Mouse (Mus musculus) forebrain, embryonic 11.5 days (tissue): ENCODE results near the gene Mrpl33. TPM values are rescaled to one million over a fixed set of nuclear protein-coding genes. Genes with fewer than 3 reads are reported as not detected.
"Not testable (repeated sequence)": the region's sequence is repeated elsewhere in the genome, so short reads cannot be mapped to it uniquely, and the experiment has no call there.

Experiments
- ATAC-seq: fragments of 200-750 bp; cut with Nextera tagmentation; replicated peaks from 2 replicates; pipeline ENCODE4 v1.8.0; 2017; ENCODE audit warnings: moderate TSS enrichment; ENCODE audit not compliant: low FRiP score
- DNase-seq: peaks from one replicate; pipeline ENCODE4 v3.0.0-alpha.2; 2017; ENCODE audit warnings: low spot score
- H3K27ac ChIP-seq: fragments of 300-500 bp; sonication (generic); 2 replicates; pipeline ENCODE4 v1.5.1; 2014; ENCODE audit warnings: low read depth, low read length
- H3K27me3 ChIP-seq: fragments of 300-500 bp; sonication (generic); 2 replicates; pipeline ENCODE4 v1.6.1; 2014; ENCODE audit warnings: mild to moderate bottlenecking, low read length, mixed read lengths; ENCODE audit not compliant: control insufficient read depth, insufficient read depth
- H3K36me3 ChIP-seq: fragments of 300-500 bp; sonication (generic); 2 replicates; pipeline ENCODE4 v1.6.1; 2014; ENCODE audit warnings: mild to moderate bottlenecking, low read length, moderate library complexity, mixed read lengths; ENCODE audit not compliant: control insufficient read depth, insufficient read depth
- H3K4me1 ChIP-seq: fragments of 300-500 bp; sonication (generic); replicated peaks from 2 replicates; pipeline ENCODE4 v1.6.1; 2014; ENCODE audit warnings: low read length, mixed read lengths; ENCODE audit not compliant: control insufficient read depth, insufficient read depth
- H3K4me2 ChIP-seq: fragments of 300-500 bp; sonication (generic); 2 replicates; pipeline ENCODE4 v1.6.1; 2014; ENCODE audit warnings: low read depth, mild to moderate bottlenecking, low read length, moderate library complexity, mixed read lengths; ENCODE audit not compliant: severe bottlenecking
- H3K4me3 ChIP-seq: fragments of 300-500 bp; sonication (generic); 2 replicates; pipeline ENCODE4 v1.5.1; 2014; ENCODE audit warnings: low read depth, low read length
- H3K9ac ChIP-seq: fragments of 300-500 bp; sonication (generic); 2 replicates; pipeline ENCODE4 v1.6.1; 2014; ENCODE audit warnings: low read length
- H3K9me3 ChIP-seq: fragments of 300-500 bp; sonication (generic); 2 replicates; pipeline ENCODE4 v1.6.1; 2016; ENCODE audit warnings: low read length, mixed read lengths; ENCODE audit not compliant: control insufficient read depth
- WGBS: fragments of 180-500 bp; shearing (Covaris S2); extraction: QIAGEN DNeasy Blood & Tissue Kit; methylation state at CpG from one replicate; pipeline ENCODE4 v1.1.7; 2014; 5-methylcytosine and 5-hydroxymethylcytosine counted together
- polyA plus RNA-seq: library from polyadenylated mRNA; unstranded; fragments of >200 nt; fragmentation: Nextera tagmentation; extraction: Ambion mirVana; gene quantifications from 2 replicates; pipeline ENCODE4 v1.2.1, GENCODE M21; 2014

Gene Mrpl33
- polyA plus RNA-seq, 1 experiment from 2014 or later: 224 TPM

GRCm38 (mm10) chr5:31588016-31588415, 8.7 kb upstream of the Mrpl33 start:
- no peaks in the 10 kb centered on the region for H3K36me3 ChIP-seq
- DNase-seq: no peak
- no peak for ATAC-seq
- no peak overlapping the region for H3K27ac ChIP-seq
- H3K4me3 ChIP-seq: no peak overlapping the region
- 78% methylated on average over 2 of the region's 2 CpGs for WGBS
- H3K4me2 ChIP-seq: no peak overlapping the region
- H3K27me3 ChIP-seq: no peaks in the 10 kb centered on the region
- H3K9me3 ChIP-seq: no peaks in the 10 kb centered on the region
- H3K9ac ChIP-seq: no peak overlapping the region
- H3K4me1 ChIP-seq: no peaks in the 10 kb centered on the region

GRCm38 (mm10) chr5:31588672-31589071, 8.1 kb upstream of the Mrpl33 start:
- ATAC-seq, H3K27me3 ChIP-seq, H3K9me3 ChIP-seq, H3K27ac ChIP-seq, H3K9ac ChIP-seq, H3K36me3 ChIP-seq, H3K4me3 ChIP-seq, H3K4me2 ChIP-seq, H3K4me1 ChIP-seq: not testable (repeated sequence)
- peak; percentile 49 for DNase-seq
- WGBS: 78% methylated on average over 8 of the region's 8 CpGs

GRCm38 (mm10) chr5:31589711-31590319, 6.9 kb upstream of the Mrpl33 start:
- peak; percentile 49 for DNase-seq
- 71% methylated on average over 14 of the region's 14 CpGs for WGBS

DNA sequence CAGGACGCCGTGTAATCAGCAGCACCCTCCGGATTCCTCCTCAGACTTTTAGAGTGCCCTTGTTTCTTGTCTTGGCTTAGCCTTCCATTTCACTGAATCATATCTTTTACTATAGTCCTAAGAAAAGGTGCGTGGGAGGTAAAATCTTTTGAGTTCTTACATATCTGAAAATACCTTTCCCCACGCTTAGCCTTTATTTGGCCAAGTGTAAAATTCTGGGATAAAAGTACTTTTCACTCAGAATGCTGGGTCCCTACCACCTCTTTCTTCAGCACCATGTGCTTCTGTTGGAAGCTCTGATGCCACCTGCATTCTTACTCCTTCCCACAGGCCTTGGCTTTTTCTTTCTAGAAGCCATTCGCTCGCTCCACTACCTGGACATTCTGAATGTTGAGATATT, 5.6 kb upstream of the Mrpl33 start:
- Histone ChIP-seq H3K36me3 (no peaks in the 10 kb centered on the region), H3K27ac (no peak overlapping the region), H3K27me3 (no peaks in the 10 kb centered on the region), H3K4me3 (no peak overlapping the region), H3K4me2 (no peak overlapping the region), H3K9ac (no peak overlapping the region), H3K4me1 (no peaks in the 10 kb centered on the region), H3K9me3 (no peaks in the 10 kb centered on the region)
- no peak for DNase-seq
- 94% methylated on average over 7 of the region's 7 CpGs for WGBS
- no peak for ATAC-seq

More at GRCm38 (mm10) chr5:31589711-31590319, 6.9 kb upstream of the Mrpl33 start:
- Histone ChIP-seq H3K27me3 (no peaks in the 10 kb centered on the region), H3K9ac (no peak overlapping the region), H3K4me2 (no peak overlapping the region), H3K36me3 (no peaks in the 10 kb centered on the region), H3K27ac (no peak overlapping the region), H3K4me1 (no peaks in the 10 kb centered on the region), H3K4me3 (no peak overlapping the region), H3K9me3 (no peaks in the 10 kb centered on the region)
- no peak for ATAC-seq

- Histone ChIP-seq H3K36me3 (no peaks in the 10 kb centered on the region), H3K27ac (no peak overlapping the region), H3K4me1 (0 out of 2 replicates have a peak, but pooled peaks cover 4% of the 10 kb centered on the region), H3K27me3 (no peaks in the 10 kb centered on the region), H3K9ac (no peak overlapping the region), H3K9me3 (no peaks in the 10 kb centered on the region), H3K4me2 (no peak overlapping the region), H3K4me3 (no peak overlapping the region)
- no peak for ATAC-seq
- peak; percentile 44 for DNase-seq
- 54% methylated on average over 4 of the region's 4 CpGs for WGBS
Observed at GRCm38 (mm10) chr5:31595868-31596267, 867 bp upstream of the Mrpl33 start.

DNA sequence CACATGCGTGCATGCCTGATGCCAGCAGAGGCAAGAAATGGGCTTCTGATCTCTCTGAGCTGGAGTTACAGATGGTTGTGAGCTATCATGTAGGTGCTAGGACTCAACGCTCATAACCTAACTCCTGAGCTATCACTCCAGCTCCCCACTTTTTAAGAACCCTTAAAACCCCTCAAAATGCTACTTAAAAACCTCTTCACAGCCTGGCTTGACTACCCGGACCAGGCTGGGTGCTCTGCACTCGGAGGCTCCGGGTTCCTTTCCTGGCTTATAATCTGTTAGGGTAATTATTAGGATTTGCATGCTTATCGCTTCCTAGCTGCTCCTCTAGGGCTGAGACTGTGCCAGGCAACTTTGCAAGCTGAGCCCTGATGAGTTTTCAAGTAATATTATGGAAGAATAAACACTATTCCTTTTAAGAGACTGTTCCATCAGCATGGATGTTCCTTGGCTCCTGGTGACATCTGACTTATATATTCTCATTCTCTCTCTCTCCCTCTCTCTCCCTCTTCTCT, 752 bp downstream of the Mrpl33 start:
- H3K4me1 ChIP-seq: 0 out of 2 replicates have a peak, but pooled peaks cover 4% of the 10 kb centered on the region
- H3K27me3 ChIP-seq: no peaks in the 10 kb centered on the region
- H3K27ac ChIP-seq: no peak overlapping the region
- DNase-seq (peak; percentile 26), ATAC-seq (no peak)
- no peaks in the 10 kb centered on the region for H3K36me3 ChIP-seq
- no peak overlapping the region for H3K4me3 ChIP-seq
- H3K4me2 ChIP-seq: no peak overlapping the region; the same call in 1 of the 2 replicates
- 66% methylated on average over 6 of the region's 6 CpGs for WGBS
- no peak overlapping the region for H3K9ac ChIP-seq
- H3K9me3 ChIP-seq: no peaks in the 10 kb centered on the region

DNA sequence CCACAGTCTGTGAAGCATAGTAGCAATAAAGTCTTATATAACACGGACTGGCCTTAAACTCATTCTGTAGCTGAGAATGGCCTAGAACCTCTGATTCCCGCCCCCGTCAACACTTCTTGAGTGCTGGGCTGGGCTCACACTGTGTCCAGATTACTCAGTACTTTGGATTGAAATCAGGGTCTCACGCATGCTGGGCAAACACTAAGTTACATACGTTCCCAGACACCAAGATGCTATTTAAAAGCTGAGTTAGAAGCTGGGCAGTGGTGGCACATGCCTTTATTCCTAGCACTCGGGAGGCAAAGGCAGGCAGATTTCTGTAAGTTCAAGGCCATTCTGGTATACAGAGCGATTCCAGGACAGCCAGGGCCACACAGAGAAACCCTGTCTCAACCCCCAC, 1.4 kb downstream of the Mrpl33 start:
- 81% methylated on average over 7 of the region's 7 CpGs for WGBS
- ATAC-seq (no peak), DNase-seq (peak; percentile 20)
- H3K4me3 ChIP-seq: no peak overlapping the region
- H3K36me3 ChIP-seq: no peaks in the 10 kb centered on the region
- no peaks in the 10 kb centered on the region for H3K27me3 ChIP-seq
- H3K9ac ChIP-seq: no peak overlapping the region
- H3K27ac ChIP-seq: no peak overlapping the region
- H3K4me1 ChIP-seq: 0 out of 2 replicates have a peak, but pooled peaks cover 4% of the 10 kb centered on the region
- no peak overlapping the region for H3K4me2 ChIP-seq
- H3K9me3 ChIP-seq: no peaks in the 10 kb centered on the region

GRCm38 (mm10) chr5:31598579-31598978, 1.8 kb downstream of the Mrpl33 start:
- no peak for ATAC-seq
- whole genome bisulfite sequencing: 68% methylated on average over 4 of the region's 4 CpGs
- no peak for DNase-seq
- H3K4me1 ChIP-seq: 0 out of 2 replicates have a peak, but pooled peaks cover 4% of the 10 kb centered on the region
- no peak overlapping the region for H3K9ac ChIP-seq
- H3K9me3 ChIP-seq: no peaks in the 10 kb centered on the region
- no peak overlapping the region for H3K27ac ChIP-seq
- H3K27me3 ChIP-seq: no peaks in the 10 kb centered on the region
- H3K4me3 ChIP-seq: no peak overlapping the region
- no peaks in the 10 kb centered on the region for H3K36me3 ChIP-seq
- no peak overlapping the region for H3K4me2 ChIP-seq

- Histone ChIP-seq H3K4me2 (no peak overlapping the region), H3K9ac (no peak overlapping the region), H3K9me3 (no peaks in the 10 kb centered on the region), H3K36me3 (no peaks in the 10 kb centered on the region), H3K27me3 (no peaks in the 10 kb centered on the region), H3K4me1 (0 out of 2 replicates have a peak, but pooled peaks cover 4% of the 10 kb centered on the region), H3K27ac (no peak overlapping the region), H3K4me3 (no peak overlapping the region)
- 88% methylated on average over 2 of the region's 2 CpGs for WGBS
- no peak for ATAC-seq
- no peak for DNase-seq
Observed at GRCm38 (mm10) chr5:31599161-31599560, 2.4 kb downstream of the Mrpl33 start.
